Mouse (Mus musculus) CD4-positive, CD25-positive, alpha-beta regulatory T cell, adult 4 months (primary cell): ENCODE results near the gene Rab3il1. TPM values are rescaled to one million over a fixed set of nuclear protein-coding genes. Genes with fewer than 3 reads are reported as not detected.

Source experiments
- ATAC-seq: one replicate; pipeline ENCODE4 v1.8.0; 2017
- polyA plus RNA-seq, 2 experiments: library from polyadenylated mRNA; unstranded; fragments of 100-300 nt; shearing (Covaris generic); gene quantifications; one replicate each; pipeline ENCODE4 v1.2.1; 2017

Rab3il1 gene
- polyA plus RNA-seq, 2 experiments from 2014 or later, result not detected

DNA sequence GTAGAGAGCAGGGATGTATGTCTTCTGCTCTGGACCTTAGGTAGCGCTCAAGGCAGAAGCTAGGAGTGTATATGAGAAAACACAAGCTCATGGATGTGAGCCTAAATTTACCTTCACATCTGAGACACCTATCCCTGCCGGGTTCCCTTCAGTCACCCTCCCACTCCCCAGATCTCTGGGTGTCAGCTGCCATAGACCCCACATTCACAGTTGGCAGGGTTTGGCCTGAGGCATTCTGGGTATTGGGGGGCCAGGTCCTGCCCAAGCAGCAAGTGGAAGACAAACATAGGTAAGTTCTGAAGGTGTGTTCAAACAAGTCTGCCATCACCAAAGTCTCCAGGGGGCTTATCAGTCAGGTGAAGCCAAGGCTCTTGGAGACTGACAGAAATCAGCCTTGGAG is 60.2 kb downstream of the Rab3il1 start:
- ATAC-seq, result no peak

DNA sequence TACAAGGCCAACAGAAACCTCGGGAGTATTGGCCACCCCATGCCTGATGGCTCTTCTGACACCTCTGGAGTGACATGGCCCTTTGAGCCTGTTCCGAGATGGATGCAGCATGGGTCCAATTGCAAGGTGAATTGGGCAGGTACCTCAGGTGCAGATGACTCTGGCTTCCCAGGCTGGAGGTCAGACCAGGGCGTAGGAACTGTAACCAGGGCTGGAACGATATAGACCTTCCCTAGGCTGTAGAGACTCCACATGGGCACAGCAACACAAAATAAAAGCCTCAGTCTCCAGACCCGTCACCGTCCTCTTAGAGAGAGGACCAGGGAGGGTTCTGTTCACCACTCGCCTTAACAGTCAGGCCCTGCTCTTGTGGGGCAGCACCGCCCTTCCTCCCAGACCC is 60.8 kb downstream of the Rab3il1 start:
- no peak for ATAC-seq

DNA sequence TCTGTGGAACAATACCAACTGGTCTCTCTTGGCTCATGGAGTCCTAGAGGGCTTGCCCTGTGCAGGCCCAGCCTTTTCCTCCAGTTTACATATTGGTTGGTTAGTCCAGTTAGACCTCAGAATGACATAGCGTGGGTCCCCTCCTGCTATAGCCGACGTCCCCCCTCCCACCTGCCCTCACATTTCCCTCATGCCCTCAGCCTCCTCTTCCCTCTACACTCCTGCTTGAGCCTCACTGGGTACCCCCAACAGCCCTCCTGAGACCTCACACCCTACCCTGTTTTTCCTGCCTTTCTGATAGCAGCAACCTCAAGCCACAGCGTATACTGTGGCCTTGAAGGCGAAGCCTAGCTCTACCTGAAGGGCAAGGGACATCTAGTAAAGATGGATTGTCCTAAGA is 61.4 kb downstream of the Rab3il1 start:
- ATAC-seq, result no peak

GRCm38 (mm10) chr19:10064173-10065012 is 62.9 kb downstream of the Rab3il1 start:
- no peak for ATAC-seq

DNA sequence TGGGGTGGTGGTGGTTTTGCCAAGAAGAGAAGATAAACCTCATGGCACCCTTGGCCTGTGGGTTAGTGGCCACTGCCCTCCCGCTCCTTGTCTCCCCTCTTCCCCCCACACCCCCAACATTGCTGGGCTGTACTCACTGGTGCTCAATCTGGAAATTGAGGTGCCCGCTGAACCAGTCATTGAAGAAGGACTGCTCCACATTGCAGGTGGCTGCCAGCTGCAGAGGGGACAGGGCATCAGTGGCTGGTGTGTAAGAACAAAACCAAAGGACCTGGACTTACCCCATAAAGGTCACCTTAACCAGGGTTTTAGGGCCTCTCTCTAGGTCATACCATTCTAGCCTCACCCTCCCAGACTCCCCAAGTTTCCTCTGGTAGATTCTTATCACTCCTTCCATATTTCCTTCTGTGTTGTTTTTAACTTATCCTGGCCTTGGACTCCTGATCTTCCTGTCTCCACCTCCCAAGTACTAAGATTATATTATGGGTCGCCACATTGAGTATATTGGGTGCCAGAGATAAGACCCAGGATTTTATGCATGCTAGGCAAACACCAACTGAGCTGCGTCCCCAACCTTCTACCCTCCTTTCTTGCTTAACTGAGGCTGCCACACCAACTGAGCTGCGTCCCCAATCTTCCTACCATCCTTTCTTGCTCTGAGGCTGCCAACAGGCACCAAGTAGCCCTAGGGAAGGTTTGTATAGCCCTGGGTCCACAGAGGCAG is 64.2 kb downstream of the Rab3il1 start:
- no peak for ATAC-seq

- ATAC-seq, result no peak
Observed at GRCm38 (mm10) chr19:10066189-10066500, 64.7 kb downstream of the Rab3il1 start.

DNA sequence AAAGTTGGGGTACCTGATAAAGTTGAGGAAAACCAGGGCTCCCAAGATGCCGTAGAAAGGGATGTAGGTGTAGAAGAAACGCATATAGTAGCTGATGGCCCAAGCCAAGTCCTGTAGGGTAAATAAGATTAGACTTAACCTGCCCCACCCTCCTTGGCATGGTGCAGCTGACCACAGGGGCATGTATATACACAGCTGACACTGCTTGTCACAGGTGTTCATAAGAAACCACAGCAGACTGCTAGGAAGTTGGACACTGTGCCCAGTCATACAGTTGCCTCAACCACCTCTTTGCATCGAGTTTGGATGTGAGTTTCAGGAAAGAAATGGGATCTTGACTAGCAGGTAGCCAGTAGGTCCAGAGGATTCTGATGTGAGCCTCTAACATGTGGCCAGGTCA is 65.0 kb downstream of the Rab3il1 start:
- no peak for ATAC-seq

DNA sequence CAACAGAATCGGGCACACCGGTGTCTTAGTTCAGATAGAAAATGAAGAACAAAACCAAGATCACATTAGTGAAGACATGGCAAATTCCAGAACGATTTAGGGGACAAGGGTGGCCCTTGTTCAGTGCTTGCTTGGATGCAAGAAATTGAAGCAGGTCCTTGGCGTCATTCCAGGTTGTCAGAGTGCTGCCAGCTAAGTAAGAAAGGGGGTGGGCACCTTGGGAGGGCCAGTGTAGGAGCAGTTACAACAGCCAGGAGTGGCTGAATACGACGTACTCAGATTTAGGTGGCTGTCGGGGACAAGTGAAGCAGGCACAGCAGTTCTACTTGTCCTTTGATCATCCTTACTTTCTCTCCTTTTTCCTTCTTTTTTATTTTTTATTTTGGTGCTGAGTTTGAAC is 66.2 kb downstream of the Rab3il1 start:
- ATAC-seq, result no peak

DNA sequence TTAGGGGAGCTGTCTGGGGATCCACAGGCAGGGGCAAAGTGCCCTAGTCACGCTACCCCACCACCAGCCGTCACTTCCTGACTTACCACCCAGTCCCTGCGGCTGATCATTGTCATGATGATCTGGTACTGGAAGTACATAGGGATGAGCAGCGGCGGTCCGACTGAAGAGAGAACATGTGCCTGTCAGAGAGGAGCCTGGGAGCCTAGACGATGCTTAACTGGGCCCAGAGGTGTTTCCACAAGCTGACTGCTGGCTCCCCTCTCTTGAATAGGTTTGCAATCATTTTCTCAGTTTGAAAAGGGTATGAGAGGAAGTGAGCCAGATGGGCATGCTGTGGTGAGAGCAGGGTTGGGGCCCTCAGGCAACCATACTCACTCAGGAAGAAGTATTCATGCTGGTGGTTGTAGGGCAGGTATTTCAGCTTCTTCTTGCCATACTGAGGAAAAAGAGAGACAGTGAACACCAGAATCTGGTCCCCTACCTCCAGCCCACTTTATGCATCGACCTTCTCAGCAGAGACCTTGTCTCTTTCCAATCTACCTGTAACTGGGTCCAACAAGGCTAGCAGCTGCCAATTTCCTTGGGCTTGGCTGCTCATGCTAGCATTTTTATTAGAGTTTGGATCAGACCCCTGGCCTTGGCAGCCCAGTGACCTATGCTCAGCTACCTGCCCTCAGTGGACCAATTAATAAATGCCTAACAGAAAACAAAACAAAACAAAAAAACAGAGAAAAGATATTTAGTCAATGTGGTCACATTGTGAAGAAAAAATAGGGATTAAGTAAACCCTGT is 68.9 kb downstream of the Rab3il1 start:
- no peak for ATAC-seq

- ATAC-seq, result no peak
Observed at GRCm38 (mm10) chr19:10071166-10071565, 69.7 kb downstream of the Rab3il1 start.

- no peak for ATAC-seq
Observed at GRCm38 (mm10) chr19:10071892-10072291, 70.4 kb downstream of the Rab3il1 start.

DNA sequence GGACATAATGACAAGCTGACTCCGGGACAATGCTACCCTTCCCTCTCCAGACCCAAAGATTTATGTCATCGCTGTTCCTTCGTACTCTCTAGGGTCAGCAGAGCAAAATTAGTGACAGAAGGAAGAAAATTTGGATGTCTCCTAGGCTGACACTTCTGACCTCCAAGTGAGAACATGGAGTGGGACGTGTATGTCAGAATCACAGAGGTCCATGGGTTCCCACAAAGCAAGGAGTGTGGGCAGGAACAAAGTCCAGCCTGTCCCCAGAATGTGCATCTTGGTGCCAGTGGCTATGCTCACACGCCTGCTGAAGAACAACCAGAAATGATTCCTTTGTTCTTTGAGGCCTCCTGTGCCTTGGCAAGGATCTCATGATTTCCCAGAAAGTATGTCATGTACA is 71.7 kb downstream of the Rab3il1 start:
- ATAC-seq, result no peak

- ATAC-seq, result no peak
Observed at GRCm38 (mm10) chr19:10078392-10078791, 76.9 kb downstream of the Rab3il1 start.

DNA sequence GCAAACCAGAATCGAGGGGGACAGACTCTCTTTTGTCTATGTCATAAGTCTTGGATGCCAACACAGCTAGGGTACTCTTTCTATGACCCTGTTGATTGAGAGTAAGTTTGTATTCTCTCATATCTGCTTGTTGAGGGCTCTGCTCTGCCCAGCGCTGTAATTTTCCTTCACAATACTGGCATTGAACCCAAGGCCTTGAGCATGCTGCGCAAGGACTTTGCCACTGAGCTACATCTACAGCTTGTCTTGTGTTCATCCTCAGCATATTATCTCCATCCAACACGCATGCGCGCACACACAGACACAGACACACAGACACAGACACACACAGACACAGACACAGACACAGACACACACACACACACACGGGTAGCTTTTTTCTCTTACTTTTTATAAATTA is 78.9 kb downstream of the Rab3il1 start:
- ATAC-seq, result no peak

DNA sequence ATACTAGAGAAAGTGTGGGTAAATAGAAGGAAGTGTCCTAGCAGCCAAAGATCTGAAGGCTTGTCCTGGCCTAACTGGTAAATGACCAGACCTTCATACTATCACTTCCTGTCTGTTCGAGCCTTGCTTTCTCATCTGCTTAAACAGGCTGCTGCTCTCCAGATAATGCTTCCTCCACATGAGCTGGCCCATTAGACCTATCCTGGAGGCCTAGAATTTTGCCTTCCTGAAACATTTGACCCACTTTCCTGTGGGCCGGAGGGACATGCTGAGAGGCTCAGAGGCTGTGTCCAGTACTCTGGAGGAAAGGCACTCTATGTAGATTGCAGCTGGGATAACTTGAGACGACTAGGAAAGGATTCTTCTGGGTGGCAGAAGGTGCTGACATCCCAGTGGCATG is 80.6 kb downstream of the Rab3il1 start:
- no peak for ATAC-seq

GRCm38 (mm10) chr19:10085454-10085853 is 84.0 kb downstream of the Rab3il1 start:
- no peak for ATAC-seq

DNA sequence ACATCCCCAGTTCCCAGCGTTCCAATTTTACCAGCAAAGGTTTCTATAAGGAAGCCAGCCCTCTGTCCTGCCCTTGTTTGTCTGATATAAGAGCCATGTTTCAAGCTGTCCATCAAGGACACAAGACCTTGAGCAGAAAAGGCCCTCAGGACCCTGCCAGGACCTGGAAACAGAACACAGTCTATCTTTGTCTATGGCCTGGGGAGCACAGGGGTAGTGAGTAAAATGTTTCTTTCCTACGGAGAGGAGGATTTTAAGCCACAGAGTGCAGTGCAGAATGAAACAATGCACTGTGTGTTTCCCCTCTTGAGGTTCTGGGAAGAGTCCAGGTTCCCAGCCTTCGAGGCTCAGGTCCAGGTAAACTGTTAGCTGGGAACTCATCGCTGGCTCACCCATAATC is 85.5 kb downstream of the Rab3il1 start:
- no peak for ATAC-seq

Other genes starting within 250 kb of the Rab3il1 start
- not detected for gene Scgb2a2, start 154.1 kb upstream of the Rab3il1 start, polyA plus RNA-seq
- gene Incenp, start 102.1 kb upstream of the Rab3il1 start, polyA plus RNA-seq, result 10 to 100 TPM; 12.8 to 17.5 TPM
- gene Fth1, start 21.1 kb upstream of the Rab3il1 start, polyA plus RNA-seq, result 1,000 to 10,000 TPM; 2,170 to 2,387 TPM
- under 1 TPM; 0.29 to 0.31 TPM for gene Best1, start within 50 bp of the Rab3il1 start, polyA plus RNA-seq
- gene Fads3, start 39.9 kb downstream of the Rab3il1 start, polyA plus RNA-seq, result not detected
- gene Fads2, start 100.1 kb downstream of the Rab3il1 start, polyA plus RNA-seq, result under 1 TPM in 1 of 2 experiments, not detected in 1; 0.34 TPM
- 1 to 10 TPM; 4.9 to 6.8 TPM for gene Fads1, start 181.2 kb downstream of the Rab3il1 start, polyA plus RNA-seq
- gene Tmem258, start 202.3 kb downstream of the Rab3il1 start, polyA plus RNA-seq, result 100 to 1,000 TPM; 288 to 332 TPM
- gene Fen1, start 202.5 kb downstream of the Rab3il1 start, polyA plus RNA-seq, result 10 to 100 TPM; 50.1 to 81.1 TPM
- gene Myrf, start 239.1 kb downstream of the Rab3il1 start, polyA plus RNA-seq, result under 1 TPM in 1 of 2 experiments, not detected in 1; 0.19 TPM